Mouse (Mus musculus) forebrain, embryonic 16.5 days (tissue): ENCODE results near the gene Catsperd. TPM values are rescaled to one million over a fixed set of nuclear protein-coding genes. Genes with fewer than 3 reads are reported as not detected.
"Not testable (repeated sequence)": the region's sequence is repeated elsewhere in the genome, so short reads cannot be mapped to it uniquely, and the experiment has no call there.

Source experiments
- ATAC-seq: fragments of 200-750 bp; cut with Nextera tagmentation; 2 replicates; pipeline ENCODE4 v1.8.0; 2017; ENCODE audit warnings: mild to moderate bottlenecking, moderate library complexity
- H3K27ac ChIP-seq: fragments of 300-500 bp; sonication (generic); 2 replicates; pipeline ENCODE4 v1.5.1; 2014; ENCODE audit warnings: low read length, control low read depth
- H3K27me3 ChIP-seq: fragments of 300-500 bp; sonication (generic); replicated peaks from 2 replicates; pipeline ENCODE4 v1.6.1; 2014; ENCODE audit warnings: low read length; ENCODE audit not compliant: control insufficient read depth, insufficient read depth
- H3K36me3 ChIP-seq: fragments of 300-500 bp; sonication (generic); 2 replicates; pipeline ENCODE4 v1.6.1; 2014; ENCODE audit not compliant: control insufficient read depth, insufficient read depth
- H3K4me1 ChIP-seq: fragments of 300-500 bp; sonication (generic); replicated peaks from 2 replicates; pipeline ENCODE4 v1.6.1; 2014; ENCODE audit warnings: low read length; ENCODE audit not compliant: control insufficient read depth, insufficient read depth
- H3K4me2 ChIP-seq: fragments of 300-500 bp; sonication (generic); 2 replicates; pipeline ENCODE4 v1.6.1; 2014; ENCODE audit warnings: mild to moderate bottlenecking, low read length, control low read depth
- H3K4me3 ChIP-seq: fragments of 300-500 bp; sonication (generic); replicated peaks from 2 replicates; pipeline ENCODE4 v1.5.1; 2014; ENCODE audit warnings: mild to moderate bottlenecking, low read length, control low read depth
- H3K9ac ChIP-seq: fragments of 300-500 bp; sonication (generic); replicated peaks from 2 replicates; pipeline ENCODE4 v1.6.1; 2014; ENCODE audit warnings: low read depth, low read length, control low read depth
- H3K9me3 ChIP-seq: fragments of 300-500 bp; sonication (generic); 2 replicates; pipeline ENCODE4 v1.6.1; 2016; ENCODE audit warnings: low read length; ENCODE audit not compliant: control insufficient read depth
- WGBS: fragments of 180-500 bp; shearing (Covaris S2); extraction: QIAGEN DNeasy Blood & Tissue Kit; methylation state at CpG from one replicate; pipeline ENCODE4 v1.1.7; 2014; 5-methylcytosine and 5-hydroxymethylcytosine counted together
- polyA plus RNA-seq: library from polyadenylated mRNA; unstranded; fragments of >200 nt; fragmentation: Nextera tagmentation; extraction: Ambion mirVana; gene quantifications from 2 replicates; pipeline ENCODE4 v1.2.1, GENCODE M21; 2015

Catsperd gene
- polyA plus RNA-seq, 1 experiment from 2014 or later = 1.0 TPM

GRCm38 (mm10) chr17:56611861-56612564 is 15.9 kb upstream of the Catsperd start:
- peaks cover 37% of the 10 kb centered on the region for H3K4me1 ChIP-seq
- no peak overlapping the region for H3K27ac ChIP-seq
- H3K9ac ChIP-seq = no peak overlapping the region
- 13% methylated on average over 14 of the region's 14 CpGs for WGBS
- no peaks in the 10 kb centered on the region for H3K9me3 ChIP-seq
- H3K36me3 ChIP-seq = peaks cover 6% of the 10 kb centered on the region; the same call in 1 of the 2 replicates
- ATAC-seq = no peak
- H3K4me3 ChIP-seq = no peak overlapping the region
- H3K27me3 ChIP-seq = no peaks in the 10 kb centered on the region
- no peak overlapping the region for H3K4me2 ChIP-seq

GRCm38 (mm10) chr17:56612565-56612939 is 15.4 kb upstream of the Catsperd start:
- H3K4me2 ChIP-seq, H3K27me3 ChIP-seq, H3K9ac ChIP-seq, ATAC-seq, H3K9me3 ChIP-seq, H3K36me3 ChIP-seq, H3K4me3 ChIP-seq, H3K27ac ChIP-seq: not testable (repeated sequence)
- 81% methylated on average over 10 of the region's 10 CpGs for whole genome bisulfite sequencing
- H3K4me1 ChIP-seq = peaks cover 37% of the 10 kb centered on the region

- ATAC-seq = peak; percentile 68
- H3K9ac ChIP-seq = peak within 1 kb of the TSS; percentile 74
- H3K27me3 ChIP-seq = no peaks in the 10 kb centered on the region
- peak within 1 kb of the TSS; percentile 89 for H3K27ac ChIP-seq
- peak within 1 kb of the TSS; percentile 71 for H3K4me3 ChIP-seq
- peaks cover 33% of the 10 kb centered on the region for H3K4me1 ChIP-seq
- no peaks in the 10 kb centered on the region for H3K9me3 ChIP-seq
- under 1% methylated on average over 52 of the region's 52 CpGs for WGBS
- H3K4me2 ChIP-seq = peak within 1 kb of the TSS; percentile 87
- peaks cover 9% of the 10 kb centered on the region for H3K36me3 ChIP-seq
Measured at GRCm38 (mm10) chr17:56613236-56613844, 14.6 kb upstream of the Catsperd start, which contains the start of gene Rpl36. Rpl36 (plus strand) TSS chr17:56613416.

GRCm38 (mm10) chr17:56613893-56614292 is 14.1 kb upstream of the Catsperd start:
- not testable (repeated sequence) for H3K9me3 ChIP-seq, H3K27me3 ChIP-seq, ATAC-seq
- Histone ChIP-seq H3K4me2 (peak overlapping the region; percentile 87), H3K4me3 (peak overlapping the region; percentile 71), H3K36me3 (peaks cover 14% of the 10 kb centered on the region), H3K4me1 (peaks cover 27% of the 10 kb centered on the region), H3K9ac (peak overlapping the region; percentile 74), H3K27ac (peak overlapping the region; percentile 89)
- WGBS = under 1% methylated on average over 26 of the region's 26 CpGs

GRCm38 (mm10) chr17:56614391-56615135 is 13.4 kb upstream of the Catsperd start:
- no peak for ATAC-seq
- Histone ChIP-seq H3K27me3 (no peaks in the 10 kb centered on the region), H3K9ac (peak overlapping the region; percentile 74), H3K27ac (no peak overlapping the region), H3K4me3 (peak overlapping the region; percentile 71), H3K4me2 (peak overlapping the region; percentile 87), H3K36me3 (peaks cover 20% of the 10 kb centered on the region), H3K9me3 (no peaks in the 10 kb centered on the region), H3K4me1 (peaks cover 25% of the 10 kb centered on the region)
- 27% methylated on average over 14 of the region's 14 CpGs for WGBS

- Histone ChIP-seq H3K27ac (no peak overlapping the region), H3K4me1 (peaks cover 22% of the 10 kb centered on the region), H3K9ac (no peak overlapping the region), H3K4me2 (no peak overlapping the region), H3K4me3 (no peak overlapping the region), H3K36me3 (peaks cover 26% of the 10 kb centered on the region), H3K27me3 (no peaks in the 10 kb centered on the region), H3K9me3 (no peaks in the 10 kb centered on the region)
- 88% methylated on average over 11 of the region's 11 CpGs for WGBS
- ATAC-seq = no peak
Measured at GRCm38 (mm10) chr17:56615136-56615784, 12.7 kb upstream of the Catsperd start.

GRCm38 (mm10) chr17:56615792-56616191 is 12.2 kb upstream of the Catsperd start:
- H3K9me3 ChIP-seq = no peaks in the 10 kb centered on the region
- 90% methylated on average over 4 of the region's 4 CpGs for WGBS
- peaks cover 17% of the 10 kb centered on the region for H3K4me1 ChIP-seq
- H3K9ac ChIP-seq = no peak overlapping the region
- no peaks in the 10 kb centered on the region for H3K27me3 ChIP-seq
- H3K4me3 ChIP-seq = no peak overlapping the region
- H3K27ac ChIP-seq = no peak overlapping the region
- peaks cover 31% of the 10 kb centered on the region for H3K36me3 ChIP-seq
- H3K4me2 ChIP-seq = no peak overlapping the region
- no peak for ATAC-seq

- H3K9ac ChIP-seq = no peak overlapping the region
- H3K27ac ChIP-seq = no peak overlapping the region
- H3K4me3 ChIP-seq = no peak overlapping the region
- ATAC-seq = no peak
- no peaks in the 10 kb centered on the region for H3K9me3 ChIP-seq
- WGBS = 88% methylated on average over 3 of the region's 3 CpGs
- H3K4me1 ChIP-seq = peaks cover 17% of the 10 kb centered on the region
- H3K36me3 ChIP-seq = peaks cover 37% of the 10 kb centered on the region
- H3K27me3 ChIP-seq = no peaks in the 10 kb centered on the region
- H3K4me2 ChIP-seq = no peak overlapping the region
Measured at GRCm38 (mm10) chr17:56616725-56617124, 11.2 kb upstream of the Catsperd start.

- H3K4me3 ChIP-seq = no peak overlapping the region
- no peak overlapping the region for H3K27ac ChIP-seq
- no peaks in the 10 kb centered on the region for H3K27me3 ChIP-seq
- H3K9me3 ChIP-seq = no peaks in the 10 kb centered on the region
- no peak overlapping the region for H3K4me2 ChIP-seq
- ATAC-seq = no peak
- H3K4me1 ChIP-seq = peaks cover 17% of the 10 kb centered on the region
- no peak overlapping the region for H3K9ac ChIP-seq
- peaks cover 39% of the 10 kb centered on the region for H3K36me3 ChIP-seq
- 91% methylated on average over 8 of the region's 8 CpGs for WGBS
Measured at GRCm38 (mm10) chr17:56617628-56618027, 10.3 kb upstream of the Catsperd start.
